Mouse (Mus musculus) cerebellum, postnatal 14 days (tissue): ENCODE measurements around the gene Mrgpre.

ENCODE experiments used
- DNase-seq, 2 experiments: peaks; one replicate each; pipeline ENCODE4 v3.0.0; 2021; ENCODE audit warnings: mixed read lengths in 2 of 2

Mrgpre gene

GRCm38 (mm10) chr7:143783996-143784829, at the start of gene Mrgpre:
Gene Mrgpre (minus strand): TSS chr7:143784500.
- DNase-seq: peak; percentile 71 to 80

GRCm38 (mm10) chr7:143833581-143834190, 49.4 kb upstream of the Mrgpre start:
- DNase-seq: no peak

GRCm38 (mm10) chr7:143832611-143833010, 48.3 kb upstream of the Mrgpre start:
- DNase-seq: no peak

GRCm38 (mm10) chr7:143832196-143832595, 47.9 kb upstream of the Mrgpre start:
- no peak for DNase-seq

GRCm38 (mm10) chr7:143830399-143830798, 46.1 kb upstream of the Mrgpre start:
- peak; percentile 34 to 44 for DNase-seq

GRCm38 (mm10) chr7:143829504-143830331, 45.4 kb upstream of the Mrgpre start:
- peak; percentile 95 for DNase-seq

- DNase-seq: no peak
Measured at GRCm38 (mm10) chr7:143826985-143827384, 42.7 kb upstream of the Mrgpre start.

GRCm38 (mm10) chr7:143823266-143823605, 38.9 kb upstream of the Mrgpre start:
- DNase-seq: no peak

- DNase-seq: peak; percentile 99
Measured at GRCm38 (mm10) chr7:143822375-143823265, 38.3 kb upstream of the Mrgpre start, which contains the start of the genes Nadsyn1 and Dhcr7. Gene Nadsyn1 (minus strand): TSS chr7:143822849. Gene Dhcr7 (plus strand): TSS chr7:143823145.

- DNase-seq: no peak
Measured at GRCm38 (mm10) chr7:143821241-143821640, 36.9 kb upstream of the Mrgpre start.

- no peak for DNase-seq
Measured at GRCm38 (mm10) chr7:143819201-143819600, 34.9 kb upstream of the Mrgpre start.

GRCm38 (mm10) chr7:143808909-143809308, 24.6 kb upstream of the Mrgpre start:
- no peak for DNase-seq

GRCm38 (mm10) chr7:143805199-143805624, 20.9 kb upstream of the Mrgpre start:
- peak; percentile 37 to 39 for DNase-seq

GRCm38 (mm10) chr7:143801195-143802065, 17.1 kb upstream of the Mrgpre start:
- DNase-seq: no peak

- DNase-seq: no peak
Measured at GRCm38 (mm10) chr7:143800770-143801169, 16.5 kb upstream of the Mrgpre start.

- peak; percentile 38 to 50 for DNase-seq
Measured at GRCm38 (mm10) chr7:143798783-143799182, 14.5 kb upstream of the Mrgpre start.

- peak; percentile 48 to 70 for DNase-seq
Measured at GRCm38 (mm10) chr7:143793121-143793520, 8.8 kb upstream of the Mrgpre start.

GRCm38 (mm10) chr7:143792336-143792985, 8.2 kb upstream of the Mrgpre start:
- DNase-seq: no peak

- DNase-seq: peak in 1 of 2 experiments; percentile 27
Measured at GRCm38 (mm10) chr7:143783378-143783995, 813 bp downstream of the Mrgpre start.

GRCm38 (mm10) chr7:143777375-143777774, 6.9 kb downstream of the Mrgpre start:
- DNase-seq: no peak
